Mouse (Mus musculus): ENCODE measurements around the gene Gpc6. TPM values are rescaled to one million over a fixed set of nuclear protein-coding genes. Genes with fewer than 3 reads are reported as not detected.

Gpc6 gene
- polyA plus RNA-seq, 1 experiment from 2014 or later, result 49.0 TPM

DNA sequence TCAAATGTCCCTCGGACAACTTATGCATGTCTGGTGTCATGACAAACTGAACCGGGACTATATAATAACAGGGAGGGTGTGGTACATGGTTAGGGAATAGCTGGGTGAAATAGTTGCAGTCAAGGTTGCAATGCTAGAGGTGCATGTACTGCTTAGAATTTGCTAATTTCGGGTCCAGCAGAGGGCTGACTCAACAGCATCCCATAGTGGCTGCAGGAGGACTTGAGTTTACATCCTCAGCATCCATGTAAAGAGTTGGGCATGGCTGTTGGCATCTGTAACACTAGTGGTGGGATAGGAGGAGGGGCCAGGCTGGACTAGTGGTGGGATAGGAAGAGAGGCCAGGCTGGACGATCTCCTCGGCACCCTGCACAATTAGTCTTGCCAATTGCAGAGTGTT is 565.4 kb downstream of the Gpc6 start:
- no peak overlapping the region for H3K27ac ChIP-seq
- no peak overlapping the region for H3K9ac ChIP-seq (replicated peaks)
- H3K36me3 ChIP-seq, result no peaks in the 10 kb centered on the region
- no peak overlapping the region for H3K4me3 ChIP-seq (replicated peaks)
- no peaks in the 10 kb centered on the region for H3K4me1 ChIP-seq (replicated peaks)
- no peaks in the 10 kb centered on the region for H3K9me3 ChIP-seq
- 66% methylated on average over 5 of the region's 5 CpGs for WGBS
- no peak for ATAC-seq (ENCODE audit: insufficient number of reproducible peaks, insufficient read depth, low FRiP score, low TSS enrichment, low read depth)
- no peak overlapping the region for H3K4me2 ChIP-seq
- no peaks in the 10 kb centered on the region for H3K27me3 ChIP-seq

DNA sequence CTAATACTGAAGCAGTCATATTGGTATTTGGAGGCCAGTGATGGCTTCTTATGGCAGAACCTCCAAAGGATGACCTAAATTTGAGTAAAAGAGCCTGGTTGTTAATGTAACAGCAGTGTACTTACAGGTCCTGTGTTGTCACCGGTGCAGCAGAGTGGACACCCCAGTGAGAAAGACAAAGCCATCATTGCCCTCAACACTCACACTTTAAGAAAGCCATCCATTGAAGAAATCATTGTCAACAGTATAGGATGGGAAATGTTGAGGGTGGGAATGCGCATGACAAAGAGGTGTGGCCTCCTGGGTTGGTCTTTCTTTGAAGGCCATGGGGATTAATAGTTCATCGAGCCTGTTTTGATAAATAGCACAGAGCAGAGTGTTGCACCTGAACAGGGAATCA is 570.0 kb downstream of the Gpc6 start:
- H3K27ac ChIP-seq, result no peak overlapping the region
- 68% methylated on average over 3 of the region's 3 CpGs for WGBS
- no peak for ATAC-seq (ENCODE audit: insufficient number of reproducible peaks, insufficient read depth, low FRiP score, low TSS enrichment, low read depth)
- H3K4me1 ChIP-seq (replicated peaks), result no peaks in the 10 kb centered on the region
- H3K36me3 ChIP-seq, result no peaks in the 10 kb centered on the region
- H3K4me3 ChIP-seq (replicated peaks), result no peak overlapping the region
- H3K9me3 ChIP-seq, result no peaks in the 10 kb centered on the region
- no peak overlapping the region for H3K9ac ChIP-seq (replicated peaks)
- no peaks in the 10 kb centered on the region for H3K27me3 ChIP-seq
- H3K4me2 ChIP-seq, result no peak overlapping the region

DNA sequence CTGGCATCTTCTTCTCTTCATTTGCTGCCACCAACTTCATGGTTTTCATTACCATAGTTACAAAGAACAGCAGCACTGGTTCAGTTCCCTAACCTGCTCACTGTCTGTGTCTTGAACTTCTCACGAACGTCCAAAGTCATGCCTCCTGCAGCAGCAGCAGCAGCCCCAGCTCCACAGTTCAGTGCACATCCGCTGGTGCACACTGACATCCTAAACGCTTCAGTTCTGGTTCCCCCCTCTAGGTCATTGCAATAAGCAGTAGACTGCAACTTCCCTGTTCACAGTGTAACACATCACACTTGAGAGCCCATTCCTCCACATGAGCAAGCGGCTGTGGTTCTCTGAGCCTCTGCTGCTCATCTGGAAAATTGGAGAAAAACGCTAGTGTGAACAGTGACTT is 573.7 kb downstream of the Gpc6 start:
- no peak overlapping the region for H3K27ac ChIP-seq
- no peaks in the 10 kb centered on the region for H3K4me1 ChIP-seq (replicated peaks)
- ATAC-seq (ENCODE audit: insufficient number of reproducible peaks, insufficient read depth, low FRiP score, low TSS enrichment, low read depth), result no peak
- no peak overlapping the region for H3K4me3 ChIP-seq (replicated peaks)
- no peak overlapping the region for H3K4me2 ChIP-seq
- no peaks in the 10 kb centered on the region for H3K36me3 ChIP-seq
- H3K9me3 ChIP-seq, result no peaks in the 10 kb centered on the region
- no peaks in the 10 kb centered on the region for H3K27me3 ChIP-seq
- H3K9ac ChIP-seq (replicated peaks), result no peak overlapping the region
- 83% methylated on average over 6 of the region's 6 CpGs for WGBS

DNA sequence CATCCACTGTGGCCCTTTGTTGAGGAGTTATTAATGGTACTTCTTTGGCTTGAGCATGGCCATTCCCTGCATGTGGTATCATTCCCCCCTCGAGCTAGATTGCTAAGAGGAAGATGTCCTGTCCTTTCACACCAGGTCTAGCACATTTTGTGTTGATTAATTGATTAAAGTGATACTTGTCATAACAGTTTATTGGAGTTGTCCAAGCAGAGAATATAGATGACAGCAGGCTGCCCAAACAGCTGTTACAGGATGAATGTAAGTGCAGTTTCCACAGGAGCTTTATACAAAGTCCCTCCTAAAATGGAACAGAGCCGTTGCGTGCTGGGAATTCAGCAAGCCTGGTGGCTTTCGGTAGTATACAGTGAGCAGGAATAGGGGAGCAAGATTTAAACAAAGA is 574.2 kb downstream of the Gpc6 start:
- Histone ChIP-seq H3K27ac (no peak overlapping the region), H3K4me3 (replicated peaks) (no peak overlapping the region), H3K9me3 (no peaks in the 10 kb centered on the region), H3K36me3 (no peaks in the 10 kb centered on the region), H3K9ac (replicated peaks) (no peak overlapping the region), H3K27me3 (no peaks in the 10 kb centered on the region), H3K4me2 (no peak overlapping the region), H3K4me1 (replicated peaks) (no peaks in the 10 kb centered on the region)
- no peak for ATAC-seq (ENCODE audit: insufficient number of reproducible peaks, insufficient read depth, low FRiP score, low TSS enrichment, low read depth)
- 88% methylated on average over 4 of the region's 4 CpGs for WGBS

DNA sequence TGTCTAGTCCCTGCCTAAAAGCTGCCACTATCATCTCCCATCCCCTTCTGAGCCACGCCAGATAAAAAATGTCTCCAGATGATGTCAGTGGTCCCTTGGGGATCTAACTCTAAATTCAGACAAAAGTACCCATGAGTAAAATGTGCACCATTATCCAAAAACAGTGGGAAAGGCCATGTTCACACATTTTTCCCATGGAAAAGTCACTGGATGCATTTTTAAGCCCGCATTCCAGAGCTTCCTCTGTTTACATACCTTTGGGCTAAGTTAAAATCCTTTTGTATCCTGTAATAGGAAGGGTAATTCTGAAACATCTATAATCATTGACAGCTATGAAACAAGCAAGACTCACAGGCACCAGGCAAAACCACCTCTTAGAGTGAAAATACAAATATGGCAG is 589.7 kb downstream of the Gpc6 start:
- 0 out of 2 replicates have a peak, but pooled peaks cover 3% of the 10 kb centered on the region for H3K4me1 ChIP-seq (replicated peaks)
- H3K9me3 ChIP-seq, result no peaks in the 10 kb centered on the region
- 79% methylated on average over 2 of the region's 2 CpGs for WGBS
- no peaks in the 10 kb centered on the region for H3K36me3 ChIP-seq
- no peak overlapping the region for H3K27ac ChIP-seq
- H3K4me2 ChIP-seq, result no peak overlapping the region
- no peak overlapping the region for H3K9ac ChIP-seq (replicated peaks)
- no peaks in the 10 kb centered on the region for H3K27me3 ChIP-seq
- H3K4me3 ChIP-seq (replicated peaks), result no peak overlapping the region
- no peak for ATAC-seq (ENCODE audit: insufficient number of reproducible peaks, insufficient read depth, low FRiP score, low TSS enrichment, low read depth)

DNA sequence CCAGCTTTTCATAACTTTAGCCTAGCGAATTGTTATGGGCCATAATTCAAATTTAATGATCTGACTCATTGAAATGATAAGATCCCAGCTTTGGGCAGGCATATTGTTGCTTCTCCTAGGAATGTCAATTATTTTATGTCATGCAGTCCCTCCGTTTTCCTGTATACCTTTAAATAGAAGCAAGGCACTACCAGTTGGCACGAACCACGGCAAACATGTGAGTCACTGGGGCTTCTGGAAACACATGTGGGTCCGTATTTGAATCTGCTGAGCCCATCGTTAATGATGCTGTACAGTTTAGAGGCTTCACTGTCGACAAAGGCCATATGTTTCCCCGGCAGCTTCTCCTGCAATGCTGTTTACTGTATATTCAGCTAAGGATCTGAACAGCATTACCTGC is 594.5 kb downstream of the Gpc6 start:
- Histone ChIP-seq H3K27ac (no peak overlapping the region), H3K4me3 (replicated peaks) (no peak overlapping the region), H3K9me3 (no peaks in the 10 kb centered on the region), H3K36me3 (no peaks in the 10 kb centered on the region), H3K4me1 (replicated peaks) (0 out of 2 replicates have a peak, but pooled peaks cover 3% of the 10 kb centered on the region), H3K27me3 (no peaks in the 10 kb centered on the region), H3K4me2 (no peak overlapping the region), H3K9ac (replicated peaks) (no peak overlapping the region)
- no peak for ATAC-seq (ENCODE audit: insufficient number of reproducible peaks, insufficient read depth, low FRiP score, low TSS enrichment, low read depth)
- 67% methylated on average over 8 of the region's 8 CpGs for WGBS

DNA sequence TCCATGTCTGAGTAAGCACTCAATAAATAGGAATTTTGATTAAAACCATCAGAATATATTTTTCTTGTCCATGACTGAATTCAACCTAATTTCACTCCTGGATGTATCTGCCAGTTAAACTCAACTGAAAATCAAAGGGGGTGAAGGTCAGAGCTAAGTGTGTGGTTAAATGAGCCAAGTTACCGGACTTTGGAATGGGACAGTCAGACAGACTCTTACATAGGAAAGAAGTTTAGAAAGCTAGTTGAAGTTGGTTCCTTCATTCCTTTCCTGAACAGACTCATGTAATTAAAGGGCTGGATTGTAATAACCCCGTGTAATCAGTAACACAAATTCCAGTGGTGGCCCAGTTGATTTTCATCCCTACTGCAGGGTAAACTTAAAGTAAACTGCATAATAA is 595.6 kb downstream of the Gpc6 start:
- Histone ChIP-seq H3K27ac (no peak overlapping the region), H3K27me3 (no peaks in the 10 kb centered on the region), H3K4me1 (replicated peaks) (0 out of 2 replicates have a peak, but pooled peaks cover 3% of the 10 kb centered on the region), H3K4me2 (no peak overlapping the region), H3K9me3 (no peaks in the 10 kb centered on the region), H3K36me3 (no peaks in the 10 kb centered on the region), H3K9ac (replicated peaks) (no peak overlapping the region), H3K4me3 (replicated peaks) (no peak overlapping the region)
- 68% methylated on average over 2 of the region's 2 CpGs for WGBS
- no peak for ATAC-seq (ENCODE audit: insufficient number of reproducible peaks, insufficient read depth, low FRiP score, low TSS enrichment, low read depth)

DNA sequence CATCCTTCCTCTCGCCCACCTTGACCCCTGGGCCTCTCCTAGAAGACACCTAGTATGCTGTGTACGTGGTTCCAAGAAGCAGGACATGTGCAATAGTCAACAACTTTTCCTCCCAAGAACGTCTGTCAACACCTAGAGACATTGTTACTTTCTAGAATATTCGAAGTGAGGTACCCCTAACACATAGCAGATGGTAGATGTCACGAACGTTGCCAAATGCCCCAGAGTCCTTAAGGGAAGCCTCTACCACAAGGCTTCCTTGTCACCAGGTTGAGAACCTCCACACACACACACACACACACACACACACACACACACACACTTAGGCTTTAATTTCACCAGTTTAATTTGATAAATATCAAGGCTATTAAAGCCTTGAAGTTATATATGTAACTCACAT is 600.0 kb downstream of the Gpc6 start:
- H3K27ac ChIP-seq, result no peak overlapping the region
- no peak overlapping the region for H3K9ac ChIP-seq (replicated peaks)
- 76% methylated on average over 6 of the region's 6 CpGs for WGBS
- no peak overlapping the region for H3K4me3 ChIP-seq (replicated peaks)
- H3K4me1 ChIP-seq (replicated peaks), result no peaks in the 10 kb centered on the region
- no peak overlapping the region for H3K4me2 ChIP-seq
- H3K9me3 ChIP-seq, result no peaks in the 10 kb centered on the region
- no peaks in the 10 kb centered on the region for H3K36me3 ChIP-seq
- H3K27me3 ChIP-seq, result no peaks in the 10 kb centered on the region
- ATAC-seq (ENCODE audit: insufficient number of reproducible peaks, insufficient read depth, low FRiP score, low TSS enrichment, low read depth), result no peak

DNA sequence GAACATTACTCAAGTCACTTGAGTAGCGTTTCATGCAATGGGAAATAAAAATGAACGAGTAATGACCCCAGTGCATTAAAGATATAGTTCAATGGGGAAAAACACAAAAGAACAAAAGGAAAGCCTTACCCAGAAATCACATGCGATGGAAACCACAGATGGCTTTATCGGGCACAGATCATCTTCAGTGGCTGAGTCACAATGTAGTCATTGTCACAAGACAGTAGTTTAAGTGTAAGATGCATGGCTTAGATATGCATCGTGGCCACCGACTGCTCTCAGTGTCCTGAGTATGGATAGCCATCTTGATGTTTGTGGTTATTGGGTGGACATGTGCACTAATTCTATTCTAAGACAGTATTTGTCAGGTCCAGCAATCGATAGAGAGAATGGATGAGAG is 601.9 kb downstream of the Gpc6 start:
- no peak overlapping the region for H3K4me2 ChIP-seq
- ATAC-seq (ENCODE audit: insufficient number of reproducible peaks, insufficient read depth, low FRiP score, low TSS enrichment, low read depth), result no peak
- H3K9me3 ChIP-seq, result no peaks in the 10 kb centered on the region
- H3K27me3 ChIP-seq, result no peaks in the 10 kb centered on the region
- H3K27ac ChIP-seq, result no peak overlapping the region
- H3K36me3 ChIP-seq, result no peaks in the 10 kb centered on the region
- WGBS, result 94% methylated on average over 7 of the region's 7 CpGs
- H3K4me1 ChIP-seq (replicated peaks), result no peaks in the 10 kb centered on the region
- H3K4me3 ChIP-seq (replicated peaks), result no peak overlapping the region
- H3K9ac ChIP-seq (replicated peaks), result no peak overlapping the region

DNA sequence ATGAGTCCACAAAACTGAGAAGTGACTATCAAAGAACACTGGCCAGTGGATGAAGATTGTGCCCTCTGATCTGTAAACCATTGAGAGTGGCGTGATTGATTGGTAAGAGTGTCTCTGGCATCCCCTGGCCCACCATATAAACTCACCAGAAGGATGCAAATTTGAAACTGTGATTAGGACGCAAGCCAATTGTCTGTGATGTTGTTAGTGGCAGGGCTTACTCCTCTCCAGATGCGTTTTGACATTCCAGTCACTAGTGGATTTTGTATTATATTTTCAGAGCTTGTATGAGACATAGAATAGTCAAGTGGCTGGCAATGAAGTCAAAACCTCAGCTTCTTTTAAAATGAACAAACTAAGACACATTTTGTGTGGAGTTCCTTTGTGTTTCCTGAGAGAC is 604.3 kb downstream of the Gpc6 start:
- H3K27me3 ChIP-seq, result no peaks in the 10 kb centered on the region
- H3K4me3 ChIP-seq (replicated peaks), result no peak overlapping the region
- H3K27ac ChIP-seq, result no peak overlapping the region
- H3K4me2 ChIP-seq, result no peak overlapping the region
- no peak for ATAC-seq (ENCODE audit: insufficient number of reproducible peaks, insufficient read depth, low FRiP score, low TSS enrichment, low read depth)
- H3K9ac ChIP-seq (replicated peaks), result no peak overlapping the region
- 76% methylated on average over 3 of the region's 3 CpGs for WGBS
- H3K9me3 ChIP-seq, result no peaks in the 10 kb centered on the region
- H3K4me1 ChIP-seq (replicated peaks), result no peaks in the 10 kb centered on the region
- no peaks in the 10 kb centered on the region for H3K36me3 ChIP-seq

DNA sequence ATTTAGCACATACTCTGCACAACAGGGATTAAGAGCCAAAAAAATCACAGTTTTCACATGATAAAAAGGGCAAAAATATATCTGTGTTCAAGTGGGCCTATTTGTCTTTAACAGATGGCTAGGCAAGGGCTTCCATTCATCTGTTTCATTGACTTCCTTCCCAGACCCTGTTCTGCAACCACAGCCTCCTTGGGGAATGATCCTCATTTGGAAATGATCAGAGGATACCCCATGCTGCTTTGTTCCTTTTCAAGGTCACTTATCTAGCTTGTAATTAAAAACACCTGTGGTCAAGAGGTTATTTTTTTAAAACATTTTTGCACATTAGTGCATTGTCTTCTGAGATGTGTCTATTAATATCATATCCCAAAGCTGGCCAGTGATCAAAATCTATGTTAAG is 627.7 kb downstream of the Gpc6 start:
- Histone ChIP-seq H3K36me3 (no peaks in the 10 kb centered on the region), H3K9ac (replicated peaks) (no peak overlapping the region), H3K27me3 (no peaks in the 10 kb centered on the region), H3K4me3 (replicated peaks) (no peak overlapping the region), H3K4me1 (replicated peaks) (no peaks in the 10 kb centered on the region), H3K9me3 (no peaks in the 10 kb centered on the region), H3K27ac (no peak overlapping the region), H3K4me2 (no peak overlapping the region)
- no peak for ATAC-seq (ENCODE audit: insufficient number of reproducible peaks, insufficient read depth, low FRiP score, low TSS enrichment, low read depth)

DNA sequence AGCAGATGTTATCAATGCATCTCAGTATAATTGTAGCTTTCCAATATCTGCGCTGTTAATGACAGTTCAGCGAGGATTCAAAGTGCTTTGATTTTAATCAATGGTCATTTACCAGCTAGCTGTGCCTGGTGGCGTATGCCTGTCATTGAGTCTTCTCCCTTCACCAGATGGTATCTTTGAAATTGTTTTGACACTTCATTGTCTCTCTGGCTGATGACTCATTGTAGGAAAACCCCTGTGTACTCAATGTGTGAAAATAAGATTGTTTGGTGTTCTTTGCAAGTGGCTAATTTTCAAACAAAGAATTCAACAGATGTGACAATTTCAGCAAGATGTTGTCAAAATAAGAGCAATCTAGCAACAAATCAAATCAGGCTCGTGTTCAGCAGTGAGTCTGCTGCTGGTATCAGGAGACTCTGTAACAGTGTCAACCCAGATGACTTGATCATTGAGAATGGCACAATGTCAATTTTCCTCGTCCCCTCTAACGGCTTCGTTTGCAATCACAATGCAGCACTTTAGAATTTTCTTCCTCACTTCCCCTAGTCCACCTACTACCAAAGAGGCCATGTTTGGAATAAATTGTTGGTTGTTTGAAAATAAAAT is 631.7 kb downstream of the Gpc6 start:
- Histone ChIP-seq H3K9me3 (no peaks in the 10 kb centered on the region), H3K4me3 (replicated peaks) (no peak overlapping the region), H3K27ac (no peak overlapping the region), H3K4me1 (replicated peaks) (no peaks in the 10 kb centered on the region), H3K27me3 (no peaks in the 10 kb centered on the region), H3K4me2 (no peak overlapping the region), H3K9ac (replicated peaks) (no peak overlapping the region), H3K36me3 (no peaks in the 10 kb centered on the region)
- ATAC-seq (ENCODE audit: insufficient number of reproducible peaks, insufficient read depth, low FRiP score, low TSS enrichment, low read depth), result no peak
- WGBS, result 79% methylated on average over 7 of the region's 7 CpGs

Data from limb, embryonic 12.5 days (tissue).